Mouse (Mus musculus) liver, adult 2 months (tissue): ENCODE results near the gene Fbxl14.

Source experiments
- CTCF ChIP-seq: fragments of 200-500 bp; IDR thresholded peaks from 2 replicates; pipeline ENCODE4 v1.5.1; 2011; ENCODE audit warnings: low read depth, low read length, control low read depth
- POLR2A ChIP-seq: fragments of 200-500 bp; IDR thresholded peaks from 2 replicates; pipeline ENCODE4 v1.6.1; 2011; ENCODE audit warnings: low read length, control low read depth; ENCODE audit not compliant: insufficient read depth; ENCODE audit errors: extremely low read depth

DNA sequence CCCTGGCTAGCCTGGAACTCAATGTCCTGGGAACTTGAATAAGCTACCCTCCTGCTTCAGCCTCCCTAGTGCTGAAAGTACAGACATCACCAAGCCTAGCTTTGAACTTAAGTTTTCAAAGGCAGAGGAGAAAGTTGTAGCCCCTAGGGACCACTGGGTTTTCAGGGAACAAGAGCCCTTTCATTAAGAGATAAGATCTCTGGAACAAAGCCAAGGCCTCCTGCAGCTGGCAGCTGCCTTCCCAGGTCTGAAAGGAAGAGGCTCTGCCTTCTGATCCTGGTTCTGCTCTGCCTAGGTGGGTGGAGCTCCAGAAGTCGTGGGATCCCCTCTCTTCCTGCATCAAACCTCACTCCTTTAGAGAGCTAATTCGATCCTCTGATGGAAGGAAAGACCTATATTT, 6.0 kb downstream of the Fbxl14 start:
- TF ChIP-seq CTCF (no peak), POLR2A (no peak)
